Mouse (Mus musculus) cortical plate, adult 2 months (tissue): ENCODE data around the gene Cmya5.
"Not testable (repeated sequence)": the region's sequence is repeated elsewhere in the genome, so short reads cannot be mapped to it uniquely, and the experiment has no call there.

Experiments used
- CTCF ChIP-seq: fragments of 200-500 bp; IDR thresholded peaks from 2 replicates; pipeline ENCODE4 v1.5.1; 2011; ENCODE audit warnings: mild to moderate bottlenecking, control low read depth, low read length; ENCODE audit not compliant: insufficient read depth; ENCODE audit errors: extremely low read depth
- POLR2A ChIP-seq: fragments of 200-500 bp; IDR thresholded peaks from 2 replicates; pipeline ENCODE4 v1.6.1; 2011; ENCODE audit warnings: mild to moderate bottlenecking, low read length, control low read depth; ENCODE audit not compliant: insufficient read depth; ENCODE audit errors: extremely low read depth

- TF ChIP-seq POLR2A, CTCF: not testable (repeated sequence)
Observed at GRCm38 (mm10) chr13:93187792-93188191, 43.3 kb upstream of the Cmya5 start.
